Mouse (Mus musculus): ENCODE results near the gene Tm7sf2.

DNA sequence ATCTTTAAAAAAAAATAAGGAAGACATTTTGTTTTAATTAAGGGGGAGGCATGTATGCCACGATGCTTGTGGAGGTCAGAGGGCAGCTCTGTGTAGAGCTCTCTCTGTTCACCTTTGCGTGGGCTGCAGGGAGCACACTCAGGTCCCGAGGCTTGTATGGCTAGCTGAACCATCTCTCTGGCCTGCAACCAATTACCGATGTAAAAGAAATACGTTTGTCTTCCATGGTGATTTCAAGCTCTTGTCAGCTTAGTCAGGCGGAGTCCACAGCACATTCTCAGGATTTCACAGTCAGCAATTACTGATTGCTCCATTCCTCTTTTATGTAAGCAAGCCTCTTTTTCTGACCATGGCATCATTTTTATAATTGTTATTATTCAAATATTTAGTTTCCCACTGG, 33.0 kb upstream of the Tm7sf2 start:
- TF ChIP-seq GATA1 (IDR thresholded peaks at IDR 0.05; ENCODE audit: borderline replicate concordance, low read length) (no peak), FLI1 (IDR thresholded peaks at IDR 0.05; ENCODE audit: low read length) (no peak)
